Mouse (Mus musculus) myocyte (in vitro differentiated cells): ENCODE measurements around the gene Izumo2.

Experiments used
- CEBPB ChIP-seq: IDR thresholded peaks from 2 replicates; pipeline ENCODE4 v1.6.1; 2011; ENCODE audit warnings: mild to moderate bottlenecking, moderate library complexity; ENCODE audit not compliant: poor library complexity, insufficient read depth, severe bottlenecking
- E2F4 ChIP-seq: IDR thresholded peaks from one replicate; pipeline ENCODE4 v1.6.1; 2011; ENCODE audit warnings: mild to moderate bottlenecking, control low read depth, moderate library complexity; ENCODE audit not compliant: insufficient read depth
- MAX ChIP-seq: IDR thresholded peaks from one replicate; pipeline ENCODE4 v1.6.1; 2011; ENCODE audit warnings: low read depth, mild to moderate bottlenecking, control low read depth
- MYOG ChIP-seq, 3 experiments: IDR thresholded peaks; one replicate each; pipeline ENCODE4 v1.6.1; 2011; ENCODE audit warnings: control low read depth in 2 of 3, low read depth in 2 of 3, mild to moderate bottlenecking in 2 of 3; ENCODE audit not compliant: insufficient read length in 2 of 3, control insufficient read depth in 1 of 3, insufficient read depth in 1 of 3
- POLR2A ChIP-seq: IDR thresholded peaks from one replicate; pipeline ENCODE4 v1.6.1; 2011; ENCODE audit warnings: low read depth, mild to moderate bottlenecking, control low read depth, moderate library complexity; ENCODE audit not compliant: insufficient read length
- TCF3 ChIP-seq: IDR thresholded peaks from one replicate; pipeline ENCODE4 v1.6.1; 2011; ENCODE audit warnings: low read depth, control low read depth; ENCODE audit not compliant: insufficient read length
- USF1 ChIP-seq: IDR thresholded peaks from one replicate; pipeline ENCODE4 v1.6.1; 2011; ENCODE audit warnings: low read depth, mild to moderate bottlenecking, control low read depth, moderate library complexity

DNA sequence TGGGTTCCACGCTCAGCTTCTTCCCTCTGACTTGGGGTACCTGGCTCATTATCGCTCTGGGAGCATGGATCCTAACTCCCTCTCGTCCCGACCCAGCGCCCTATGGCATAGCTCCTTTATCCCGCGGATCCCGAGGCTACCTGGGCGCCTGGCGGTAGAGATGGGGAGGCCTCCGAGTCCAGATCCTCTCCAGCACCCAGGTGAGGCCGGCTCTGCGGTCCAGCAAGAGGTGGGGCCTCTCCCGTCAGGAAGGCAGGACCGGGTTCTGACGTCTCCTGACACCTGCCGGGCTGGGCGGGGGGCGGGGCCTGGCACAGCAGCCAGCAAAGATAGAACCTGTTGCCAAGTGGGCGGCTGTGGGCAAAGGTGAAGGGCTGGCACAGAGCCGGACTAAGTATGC is 39.4 kb upstream of the Izumo2 start:
- TF ChIP-seq CEBPB (no peak), POLR2A (no peak), TCF3 (no peak), USF1 (no peak), MAX (no peak), MYOG (IDR thresholded peaks at IDR 0.05; ENCODE audit: control insufficient read depth in 1 of 3, insufficient read depth in 1 of 3, insufficient read length in 2 of 3, low read depth in 2 of 3) (no peak), E2F4 (no peak)
